Mouse (Mus musculus) heart, postnatal 0 days (tissue): ENCODE results near the gene Bloc1s3. TPM values are rescaled to one million over a fixed set of nuclear protein-coding genes. Genes with fewer than 3 reads are reported as not detected.

Source experiments
- ATAC-seq: fragments of 200-750 bp; cut with Nextera tagmentation; 2 replicates; pipeline ENCODE4 v1.8.0; 2017; ENCODE audit warnings: low read depth, moderate number of reproducible peaks, moderate library complexity; ENCODE audit not compliant: insufficient read depth
- DNase-seq: peaks from one replicate; pipeline ENCODE4 v3.0.0-alpha.2; 2016; ENCODE audit warnings: low spot score
- H3K27ac ChIP-seq: fragments of 300-500 bp; sonication (generic); 2 replicates; pipeline ENCODE4 v1.5.1; 2014; ENCODE audit warnings: low read depth, mild to moderate bottlenecking
- H3K27me3 ChIP-seq: fragments of 300-500 bp; sonication (generic); 2 replicates; pipeline ENCODE4 v1.6.1; 2014; ENCODE audit warnings: low read length, mixed read lengths; ENCODE audit not compliant: control insufficient read depth, insufficient read depth
- H3K36me3 ChIP-seq: fragments of 300-500 bp; sonication (generic); replicated peaks from 2 replicates; pipeline ENCODE4 v1.6.1; 2014; ENCODE audit warnings: low read length, mixed read lengths; ENCODE audit not compliant: control insufficient read depth, insufficient read depth
- H3K4me1 ChIP-seq: fragments of 300-500 bp; sonication (generic); 2 replicates; pipeline ENCODE4 v1.6.1; 2014; ENCODE audit warnings: antibody characterized with exemption; ENCODE audit not compliant: control insufficient read depth, insufficient read depth
- H3K4me2 ChIP-seq: fragments of 300-500 bp; sonication (generic); 2 replicates; pipeline ENCODE4 v1.6.1; 2014; ENCODE audit warnings: low read depth, mild to moderate bottlenecking, low read length, moderate library complexity
- H3K4me3 ChIP-seq: fragments of 300-500 bp; sonication (generic); 2 replicates; pipeline ENCODE4 v1.5.1; 2014; ENCODE audit warnings: low read depth, low read length
- H3K9ac ChIP-seq: fragments of 300-500 bp; sonication (generic); replicated peaks from 2 replicates; pipeline ENCODE4 v1.6.1; 2014; ENCODE audit warnings: low read depth, low read length, mixed read lengths
- H3K9me3 ChIP-seq: fragments of 300-500 bp; sonication (generic); replicated peaks from 2 replicates; pipeline ENCODE4 v1.6.1; 2016; ENCODE audit warnings: low read length; ENCODE audit not compliant: control insufficient read depth
- CTCF ChIP-seq: IDR thresholded peaks from 2 replicates; pipeline ENCODE4 v1.5.1; 2016; ENCODE audit warnings: antibody characterized with exemption, control low read depth, low read depth
- EP300 ChIP-seq: IDR thresholded peaks from 2 replicates; pipeline ENCODE4 v1.6.1; 2016; ENCODE audit warnings: antibody characterized with exemption, low read depth
- WGBS: fragments of 180-500 bp; shearing (Covaris S2); extraction: QIAGEN DNeasy Blood & Tissue Kit; methylation state at CpG from one replicate; pipeline ENCODE4 v1.1.7; 2014; 5-methylcytosine and 5-hydroxymethylcytosine counted together
- polyA plus RNA-seq: library from polyadenylated mRNA; unstranded; fragments of >200 nt; fragmentation: Nextera tagmentation; extraction: Ambion mirVana; gene quantifications from 2 replicates; pipeline ENCODE4 v1.2.1, GENCODE M21; 2015
- total RNA-seq: library from RNA; depleted of rRNA; stranded (reverse); fragments of >200 nt; gene quantifications from 2 replicates; pipeline ENCODE4 v1.2.3, GENCODE M21; 2014; ENCODE audit warnings: low replicate concordance

Bloc1s3 gene
- total and polyA plus RNA-seq, 2 experiments from 2014 or later = 1.2 to 11.9 TPM

GRCm38 (mm10) chr7:19540771-19541566, 32.8 kb upstream of the Bloc1s3 start:
- no peaks in the 10 kb centered on the region for H3K27me3 ChIP-seq
- WGBS = 62% methylated on average over 2 of the region's 2 CpGs
- H3K9me3 ChIP-seq = no peaks in the 10 kb centered on the region
- no peak overlapping the region for H3K9ac ChIP-seq
- H3K27ac ChIP-seq = no peak overlapping the region
- no peak overlapping the region for H3K4me2 ChIP-seq
- H3K4me3 ChIP-seq = no peak overlapping the region
- no peak for DNase-seq
- TF ChIP-seq EP300 (no peak), CTCF (no peak)
- no peak for ATAC-seq
- no peaks in the 10 kb centered on the region for H3K36me3 ChIP-seq
- H3K4me1 ChIP-seq = peaks cover 37% of the 10 kb centered on the region

GRCm38 (mm10) chr7:19534676-19535075, 26.5 kb upstream of the Bloc1s3 start:
- TF ChIP-seq CTCF (no peak), EP300 (no peak)
- Histone ChIP-seq H3K36me3 (peaks cover 49% of the 10 kb centered on the region), H3K27me3 (no peaks in the 10 kb centered on the region), H3K27ac (no peak overlapping the region), H3K4me3 (no peak overlapping the region), H3K9ac (no peak overlapping the region), H3K4me2 (no peak overlapping the region), H3K9me3 (no peaks in the 10 kb centered on the region), H3K4me1 (no peaks in the 10 kb centered on the region)
- no peak for ATAC-seq
- no peak for DNase-seq
- WGBS = 98% methylated on average over 10 of the region's 10 CpGs

GRCm38 (mm10) chr7:19532240-19532639, 24.1 kb upstream of the Bloc1s3 start:
- no peak for ATAC-seq
- no peak for TF ChIP-seq EP300
- no peak for TF ChIP-seq CTCF
- Histone ChIP-seq H3K4me2 (no peak overlapping the region), H3K9me3 (no peaks in the 10 kb centered on the region), H3K9ac (no peak overlapping the region), H3K27me3 (no peaks in the 10 kb centered on the region), H3K4me1 (no peaks in the 10 kb centered on the region), H3K27ac (no peak overlapping the region), H3K4me3 (no peak overlapping the region), H3K36me3 (peaks cover 55% of the 10 kb centered on the region)
- DNase-seq = no peak
- 77% methylated on average over 14 of the region's 14 CpGs for WGBS

- no peak for TF ChIP-seq EP300
- no peak for TF ChIP-seq CTCF
- Histone ChIP-seq H3K9me3 (no peaks in the 10 kb centered on the region), H3K36me3 (peaks cover 55% of the 10 kb centered on the region), H3K9ac (no peak overlapping the region), H3K27ac (no peak overlapping the region), H3K27me3 (no peaks in the 10 kb centered on the region), H3K4me2 (no peak overlapping the region), H3K4me3 (no peak overlapping the region), H3K4me1 (no peaks in the 10 kb centered on the region)
- ATAC-seq = no peak
- 77% methylated on average over 10 of the region's 10 CpGs for WGBS
- no peak for DNase-seq
Observed at GRCm38 (mm10) chr7:19531077-19531476, 22.9 kb upstream of the Bloc1s3 start.

GRCm38 (mm10) chr7:19525105-19525481, 16.9 kb upstream of the Bloc1s3 start:
- TF ChIP-seq CTCF = no peak
- no peak for TF ChIP-seq EP300
- no peaks in the 10 kb centered on the region for H3K9me3 ChIP-seq
- no peak overlapping the region for H3K9ac ChIP-seq
- H3K27ac ChIP-seq = no peak overlapping the region
- ATAC-seq (no peak), DNase-seq (no peak)
- H3K36me3 ChIP-seq = peaks cover 10% of the 10 kb centered on the region; the same call in 1 of the 2 replicates
- WGBS = 85% methylated on average over 2 of the region's 2 CpGs
- H3K4me3 ChIP-seq = no peak overlapping the region
- no peak overlapping the region for H3K4me2 ChIP-seq
- H3K27me3 ChIP-seq = peaks cover 56% of the 10 kb centered on the region
- H3K4me1 ChIP-seq = peaks cover 15% of the 10 kb centered on the region
